Mouse (Mus musculus) hindbrain, postnatal 0 days (tissue): Measurements from ENCODE around the gene Rgs7. TPM values are rescaled to one million over a fixed set of nuclear protein-coding genes. Genes with fewer than 3 reads are reported as not detected.

ENCODE experiments used
- ATAC-seq: fragments of 200-750 bp; cut with Nextera tagmentation; 2 replicates; pipeline ENCODE4 v1.8.0; 2017; ENCODE audit warnings: mild to moderate bottlenecking, moderate TSS enrichment, moderate library complexity
- DNase-seq: peaks from one replicate; pipeline ENCODE4 v3.0.0-alpha.2; 2015; ENCODE audit warnings: low spot score
- H3K27ac ChIP-seq: fragments of 300-500 bp; sonication (generic); 2 replicates; pipeline ENCODE4 v1.5.1; 2014; ENCODE audit warnings: mild to moderate bottlenecking
- H3K27me3 ChIP-seq: fragments of 300-500 bp; sonication (generic); 2 replicates; pipeline ENCODE4 v1.6.1; 2014; ENCODE audit warnings: low read length, mixed read lengths; ENCODE audit not compliant: insufficient read depth
- H3K36me3 ChIP-seq: fragments of 300-500 bp; sonication (generic); 2 replicates; pipeline ENCODE4 v1.6.1; 2014; ENCODE audit warnings: low read length, mixed read lengths; ENCODE audit not compliant: insufficient read depth
- H3K4me1 ChIP-seq: fragments of 300-500 bp; sonication (generic); 2 replicates; pipeline ENCODE4 v1.6.1; 2014; ENCODE audit warnings: antibody characterized with exemption, low read length, mixed read lengths; ENCODE audit not compliant: insufficient read depth
- H3K4me2 ChIP-seq: fragments of 300-500 bp; sonication (generic); 2 replicates; pipeline ENCODE4 v1.6.1; 2014; ENCODE audit warnings: low read depth, mild to moderate bottlenecking, low read length, moderate library complexity, mixed read lengths
- H3K4me3 ChIP-seq: fragments of 300-500 bp; sonication (generic); 2 replicates; pipeline ENCODE4 v1.5.1; 2014; ENCODE audit warnings: low read length
- H3K9ac ChIP-seq: fragments of 300-500 bp; sonication (generic); replicated peaks from 2 replicates; pipeline ENCODE4 v1.6.1; 2014; ENCODE audit warnings: mild to moderate bottlenecking, low read length, moderate library complexity, mixed read lengths
- H3K9me3 ChIP-seq: fragments of 300-500 bp; sonication (generic); 2 replicates; pipeline ENCODE4 v1.6.1; 2016; ENCODE audit warnings: low read length, mixed read lengths
- CTCF ChIP-seq: IDR thresholded peaks from 2 replicates; pipeline ENCODE4 v1.5.1; 2016; ENCODE audit warnings: antibody characterized with exemption, control low read depth, low read depth
- WGBS: fragments of 180-500 bp; shearing (Covaris S2); extraction: QIAGEN DNeasy Blood & Tissue Kit; methylation state at CpG from one replicate; pipeline ENCODE4 v1.1.7; 2014; 5-methylcytosine and 5-hydroxymethylcytosine counted together
- polyA plus RNA-seq: library from polyadenylated mRNA; unstranded; fragments of >200 nt; fragmentation: Nextera tagmentation; extraction: Ambion mirVana; gene quantifications from 2 replicates; pipeline ENCODE4 v1.2.1, GENCODE M21; 2015
- total RNA-seq: library from RNA; depleted of rRNA; stranded (reverse); fragments of >200 nt; gene quantifications from 2 replicates; pipeline ENCODE4 v1.2.3, GENCODE M21; 2014

The Rgs7 gene
- total and polyA plus RNA-seq, 2 experiments from 2014 or later, result 32.5 to 41.6 TPM

DNA sequence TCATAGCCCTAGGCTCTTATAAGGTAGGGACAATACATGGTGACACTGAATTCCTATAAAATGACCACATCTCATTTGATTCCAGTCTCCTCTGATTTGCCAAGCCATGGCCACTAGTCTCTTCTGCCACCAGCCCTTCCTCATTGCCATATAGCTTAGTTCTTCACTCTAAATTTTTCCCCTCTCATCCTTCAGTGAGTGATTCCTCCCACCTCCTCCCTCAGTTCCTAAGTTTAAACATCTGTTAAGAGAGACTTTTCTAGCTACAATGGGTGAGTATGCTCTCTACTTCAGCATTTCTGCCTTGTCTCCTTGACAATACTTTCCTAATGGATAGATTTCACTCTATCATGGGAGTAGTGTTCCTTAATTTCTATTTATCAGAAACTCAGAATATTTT is 169.5 kb downstream of the Rgs7 start:
- Histone ChIP-seq H3K4me1 (no peaks in the 10 kb centered on the region), H3K4me2 (no peak overlapping the region), H3K9me3 (no peaks in the 10 kb centered on the region), H3K9ac (no peak overlapping the region), H3K4me3 (no peak overlapping the region), H3K36me3 (no peaks in the 10 kb centered on the region), H3K27ac (no peak overlapping the region), H3K27me3 (no peaks in the 10 kb centered on the region)
- no peak for TF ChIP-seq CTCF
- DNase-seq (no peak), ATAC-seq (no peak)

DNA sequence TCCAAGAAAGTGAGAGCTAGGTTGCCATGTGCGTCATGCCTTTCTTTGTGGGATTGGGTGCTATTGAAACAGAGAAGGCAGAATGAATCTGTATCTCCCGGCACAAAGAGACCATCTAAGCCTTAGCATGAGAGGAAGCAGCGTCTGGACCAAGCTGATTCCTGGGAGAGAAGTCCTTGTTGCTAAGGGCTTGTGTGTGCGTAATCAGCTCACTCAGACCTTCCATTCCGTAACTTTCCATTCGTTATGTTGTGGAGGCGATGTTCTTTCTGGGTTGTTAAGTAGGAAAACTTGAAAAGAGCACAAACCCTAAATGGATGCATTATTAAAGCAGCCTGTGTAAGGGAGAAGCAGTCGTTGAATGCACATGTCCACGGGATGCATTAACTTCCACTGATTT is 173.1 kb downstream of the Rgs7 start:
- ATAC-seq (no peak), DNase-seq (peak; percentile 15)
- no peaks in the 10 kb centered on the region for H3K36me3 ChIP-seq
- no peaks in the 10 kb centered on the region for H3K27me3 ChIP-seq
- H3K4me1 ChIP-seq, result no peaks in the 10 kb centered on the region
- H3K4me2 ChIP-seq, result no peak overlapping the region
- TF ChIP-seq CTCF, result no peak
- H3K9ac ChIP-seq, result no peak overlapping the region
- 58% methylated on average over 9 of the region's 9 CpGs for WGBS
- H3K27ac ChIP-seq, result no peak overlapping the region
- no peak overlapping the region for H3K4me3 ChIP-seq
- no peaks in the 10 kb centered on the region for H3K9me3 ChIP-seq

DNA sequence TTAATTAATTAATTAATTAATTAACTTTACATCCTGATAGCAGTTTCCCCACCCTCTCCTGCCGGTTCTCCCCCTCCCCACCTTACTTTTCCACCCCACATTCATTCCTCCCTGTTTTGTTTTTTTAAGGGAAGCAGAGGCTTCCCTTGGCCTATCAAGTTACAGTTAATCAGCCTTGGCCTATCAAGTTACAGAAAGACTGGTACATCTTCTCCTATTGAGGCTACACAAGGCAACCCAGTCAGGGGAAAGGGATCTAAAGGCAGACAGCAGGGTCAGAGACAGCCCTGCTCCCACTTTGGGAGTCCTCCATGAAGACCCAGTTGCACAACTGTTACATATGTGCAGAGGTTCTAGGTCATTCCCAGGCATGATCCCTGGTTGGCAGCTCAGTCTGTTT is 175.0 kb downstream of the Rgs7 start:
- H3K4me3 ChIP-seq, result no peak overlapping the region
- H3K4me1 ChIP-seq, result no peaks in the 10 kb centered on the region
- no peaks in the 10 kb centered on the region for H3K27me3 ChIP-seq
- no peaks in the 10 kb centered on the region for H3K36me3 ChIP-seq
- no peak for DNase-seq
- WGBS, result 24% methylated on average over 1 of the region's 1 CpGs
- H3K9me3 ChIP-seq, result no peaks in the 10 kb centered on the region
- H3K4me2 ChIP-seq, result no peak overlapping the region
- no peak overlapping the region for H3K9ac ChIP-seq
- no peak for ATAC-seq
- no peak overlapping the region for H3K27ac ChIP-seq
- TF ChIP-seq CTCF, result no peak

DNA sequence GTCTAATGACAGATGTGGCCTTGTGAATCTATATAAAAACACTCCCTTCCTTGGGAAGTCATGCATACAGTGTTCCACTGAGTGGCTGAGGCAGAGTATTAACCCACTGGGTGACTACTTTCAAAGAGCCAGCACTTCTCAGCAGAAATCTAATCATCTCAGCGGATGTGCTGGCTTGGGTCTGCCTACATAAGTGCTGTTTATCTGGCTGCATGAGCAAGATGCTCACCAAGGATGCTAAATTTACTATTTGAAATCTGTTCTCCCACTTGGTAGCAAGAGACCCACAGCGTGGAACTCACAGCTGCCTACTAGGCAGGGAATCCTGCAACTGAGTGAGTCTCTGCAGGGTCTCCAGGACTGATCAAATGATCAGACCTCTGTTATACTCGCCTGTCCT is 184.7 kb downstream of the Rgs7 start:
- Histone ChIP-seq H3K27ac (no peak overlapping the region), H3K9ac (no peak overlapping the region), H3K9me3 (no peaks in the 10 kb centered on the region), H3K27me3 (no peaks in the 10 kb centered on the region), H3K36me3 (no peaks in the 10 kb centered on the region), H3K4me3 (no peak overlapping the region), H3K4me2 (no peak overlapping the region), H3K4me1 (no peaks in the 10 kb centered on the region)
- WGBS, result 61% methylated on average over 3 of the region's 3 CpGs
- ATAC-seq (no peak), DNase-seq (peak; percentile 16)
- no peak for TF ChIP-seq CTCF

DNA sequence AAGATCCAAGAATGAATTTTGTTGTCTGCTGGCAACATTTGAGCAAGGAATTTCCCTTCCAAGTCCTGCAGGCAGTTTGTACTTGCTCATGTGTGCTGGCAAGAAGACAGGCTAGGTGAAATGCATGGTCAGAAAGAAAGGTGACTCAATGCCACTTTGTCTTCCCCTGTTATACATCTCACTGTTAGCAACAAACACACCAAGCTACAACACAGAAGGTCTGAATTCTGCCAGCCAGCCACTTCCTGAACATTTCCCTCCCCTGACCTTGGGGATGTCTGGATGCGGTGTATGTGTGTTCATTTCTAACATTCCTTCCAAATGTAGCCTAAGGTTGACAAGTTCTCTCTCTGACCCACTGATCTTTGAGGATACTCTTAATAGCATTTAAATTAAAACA is 191.4 kb downstream of the Rgs7 start:
- Histone ChIP-seq H3K4me2 (no peak overlapping the region), H3K4me3 (no peak overlapping the region), H3K27me3 (no peaks in the 10 kb centered on the region), H3K4me1 (no peaks in the 10 kb centered on the region), H3K9me3 (no peaks in the 10 kb centered on the region), H3K36me3 (no peaks in the 10 kb centered on the region), H3K9ac (no peak overlapping the region), H3K27ac (no peak overlapping the region)
- ATAC-seq, result no peak
- WGBS, result 50% methylated on average over 1 of the region's 1 CpGs
- DNase-seq, result no peak
- TF ChIP-seq CTCF, result no peak

DNA sequence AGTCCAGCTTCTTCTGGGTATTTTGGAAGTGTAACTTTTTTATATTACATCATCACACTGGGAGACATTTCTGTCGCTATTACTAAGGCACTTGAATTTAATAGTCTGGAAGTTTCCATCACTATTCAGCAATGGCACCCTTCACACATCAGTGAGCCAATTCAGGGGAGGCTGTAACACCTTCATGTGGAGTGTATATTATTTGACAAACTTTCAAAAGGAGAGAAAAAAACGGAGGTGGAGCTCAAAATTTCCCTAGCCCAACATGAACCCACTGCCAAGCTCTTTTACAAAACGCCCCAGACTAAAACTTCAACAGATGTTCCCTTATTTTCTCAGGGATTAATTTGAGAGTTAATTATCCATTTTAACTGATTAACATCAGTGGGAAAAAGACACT is 191.9 kb downstream of the Rgs7 start:
- no peak for TF ChIP-seq CTCF
- no peaks in the 10 kb centered on the region for H3K4me1 ChIP-seq
- ATAC-seq (no peak), DNase-seq (no peak)
- H3K9ac ChIP-seq, result no peak overlapping the region
- H3K27me3 ChIP-seq, result no peaks in the 10 kb centered on the region
- no peak overlapping the region for H3K27ac ChIP-seq
- H3K4me2 ChIP-seq, result no peak overlapping the region
- H3K9me3 ChIP-seq, result no peaks in the 10 kb centered on the region
- 47% methylated on average over 3 of the region's 3 CpGs for WGBS
- no peaks in the 10 kb centered on the region for H3K36me3 ChIP-seq
- H3K4me3 ChIP-seq, result no peak overlapping the region

DNA sequence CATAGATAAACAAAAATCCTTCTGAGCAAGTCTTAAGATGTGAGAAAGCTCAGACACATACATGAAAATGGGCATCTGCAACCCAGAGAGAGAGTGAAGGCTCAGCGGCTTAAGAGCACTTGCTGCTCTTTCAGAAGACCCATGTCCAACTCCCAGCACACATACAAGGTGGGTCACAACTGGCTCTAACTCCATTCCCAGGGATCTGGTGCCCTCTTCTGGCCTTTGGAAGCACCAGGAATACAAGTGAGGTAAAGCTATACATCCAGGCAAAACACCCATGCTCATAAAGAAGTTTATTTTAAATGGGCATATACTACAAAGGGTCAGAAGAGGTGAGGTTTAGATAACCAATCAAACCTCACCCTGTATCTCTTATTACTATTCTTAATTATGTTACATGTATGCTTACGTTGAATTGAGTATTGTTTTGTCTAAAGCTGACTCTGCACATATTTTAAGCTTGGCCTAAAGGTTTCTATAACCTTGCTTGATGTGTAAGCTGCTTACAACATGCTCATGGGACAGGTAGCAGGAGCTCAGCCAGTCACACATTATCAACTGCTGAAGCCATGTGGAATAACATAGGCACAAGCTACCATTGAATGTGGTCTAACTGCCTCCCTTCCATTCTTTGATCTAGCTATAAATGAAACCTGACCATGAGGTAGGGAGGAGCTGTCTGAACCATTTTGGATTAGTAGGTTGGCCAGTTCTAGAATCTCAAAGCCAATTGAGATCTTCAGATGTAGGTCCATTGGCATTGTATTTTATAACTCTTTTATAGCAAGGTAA is 192.5 kb downstream of the Rgs7 start:
- no peaks in the 10 kb centered on the region for H3K27me3 ChIP-seq
- no peaks in the 10 kb centered on the region for H3K9me3 ChIP-seq
- no peak overlapping the region for H3K27ac ChIP-seq
- H3K4me2 ChIP-seq, result no peak overlapping the region
- no peak for DNase-seq
- H3K9ac ChIP-seq, result no peak overlapping the region
- no peaks in the 10 kb centered on the region for H3K36me3 ChIP-seq
- TF ChIP-seq CTCF, result 0 out of 2 replicates have a peak, but pooled peaks have one; percentile 20
- no peak for ATAC-seq
- H3K4me1 ChIP-seq, result no peaks in the 10 kb centered on the region
- H3K4me3 ChIP-seq, result no peak overlapping the region
- 89% methylated on average over 2 of the region's 2 CpGs for WGBS
